In the genomic region with DNA sequence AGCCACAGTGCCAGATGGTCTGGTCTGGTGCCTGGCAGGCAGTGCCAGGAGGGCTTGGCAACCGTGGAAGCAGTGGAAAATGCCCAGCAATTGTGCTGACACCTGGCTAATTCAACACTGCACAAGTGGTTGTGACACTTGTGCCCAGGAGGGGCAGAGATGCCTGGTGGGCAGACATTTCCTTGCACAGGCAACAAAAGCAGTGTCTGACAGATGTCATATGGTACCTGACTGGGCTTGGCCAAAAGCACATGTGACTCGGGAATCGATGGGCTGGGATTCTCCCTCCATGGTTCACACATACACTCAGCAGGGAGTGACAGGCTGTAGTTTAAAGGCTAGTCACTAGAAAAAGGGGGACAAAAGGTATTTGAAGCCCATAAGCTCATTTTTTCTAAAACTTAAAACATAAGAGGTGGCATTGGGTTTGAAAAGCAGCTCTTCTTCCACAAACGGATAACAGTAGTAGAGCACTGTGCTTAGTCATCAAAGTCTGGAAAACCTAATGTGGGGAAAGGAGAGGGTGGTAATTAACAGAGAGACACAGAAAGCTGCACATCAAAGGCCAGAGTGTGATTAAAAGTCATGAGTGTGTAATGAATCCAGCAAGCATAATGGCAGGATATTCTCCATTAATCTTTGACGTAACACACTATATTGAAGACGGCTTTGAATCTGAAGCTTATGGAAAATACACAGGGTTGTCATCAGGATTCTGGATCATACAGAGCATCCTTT, we compare ENCODE assay signal across 11 mouse cellular contexts.
DNase-seq lines count a peak whose midpoint lies in the region; ATAC-seq and TF ChIP-seq lines count a peak whose summit lies in the region.
"Had no signal": no experiment of that assay in that cellular context is flagged by ENCODE, and none has a peak within 500 bp of the region (broad histone marks: within the 10 kb centered on the region; RNA-seq: fewer than 3 reads in every experiment).

No protein-coding gene starts in this region.

- no peaks in the 10 kb centered on the region for H3K36me3 ChIP-seq in neural tube, embryonic 11.5 days (ENCODE audit: control insufficient read depth, insufficient read depth, low read length)
- H3K36me3 ChIP-seq in hindbrain, postnatal 0 days (ENCODE audit: insufficient read depth, low read length): no peaks in the 10 kb centered on the region
- no peaks in the 10 kb centered on the region for H3K36me3 ChIP-seq in neural tube, embryonic 13.5 days

- H3K27ac ChIP-seq in neural tube, embryonic 11.5 days (ENCODE audit: low read depth, low read length): no peak overlapping the region
- H3K27ac ChIP-seq in hindbrain, postnatal 0 days: no peak overlapping the region
- peak overlapping the region; percentile 20 for H3K27ac ChIP-seq in neural tube, embryonic 13.5 days (replicated peaks)
- H3K27ac ChIP-seq: liver, embryonic 14.5 days had no signal

- no peaks in the 10 kb centered on the region for H3K4me1 ChIP-seq in neural tube, embryonic 11.5 days (ENCODE audit: control insufficient read depth, insufficient read depth, low read length)
- no peaks in the 10 kb centered on the region for H3K4me1 ChIP-seq in hindbrain, postnatal 0 days (ENCODE audit: insufficient read depth, low read length)
- peaks cover 12% of the 10 kb centered on the region for H3K4me1 ChIP-seq in neural tube, embryonic 13.5 days (replicated peaks)

- H3K9me3 ChIP-seq in neural tube, embryonic 11.5 days (ENCODE audit: control insufficient read depth, low read length): no peaks in the 10 kb centered on the region
- H3K9me3 ChIP-seq in hindbrain, postnatal 0 days (ENCODE audit: low read length): no peaks in the 10 kb centered on the region
- no peaks in the 10 kb centered on the region for H3K9me3 ChIP-seq in neural tube, embryonic 13.5 days

- 59% methylated on average over 6 of the region's 6 CpGs for WGBS in neural tube, embryonic 11.5 days
- 25% methylated on average over 6 of the region's 6 CpGs for WGBS in hindbrain, postnatal 0 days
- 31% methylated on average over 6 of the region's 6 CpGs for WGBS in neural tube, embryonic 13.5 days

- TF ChIP-seq CTCF in hindbrain, postnatal 0 days (IDR thresholded peaks at IDR 0.05; ENCODE audit: low read depth): peak; percentile 39

- DNase-seq in neural tube, embryonic 11.5 days (ENCODE audit: low spot score): peak; percentile 10
- DNase-seq in neural tube, embryonic 10.5 days (ENCODE audit: extremely low spot score, low spot score): no peak
- DNase-seq in cerebellum, postnatal 25 days: peak; percentile 93
- peak; percentile 82 for DNase-seq in hindbrain, postnatal 0 days (ENCODE audit: low spot score)
- DNase-seq in frontal cortex, postnatal 25 days (ENCODE audit: low spot score in 2 of 2): no peak
- DNase-seq in left cerebral cortex, adult 8-10 months (ENCODE audit: low spot score in 2 of 2): no peak
- DNase-seq in ovary, postnatal 14 days (ENCODE audit: low spot score): no peak
- DNase-seq: heart, postnatal 4 days; thymus, postnatal 14 days had no signal

- no peaks in the 10 kb centered on the region for H3K27me3 ChIP-seq in neural tube, embryonic 11.5 days (ENCODE audit: control insufficient read depth, insufficient read depth, low read length)
- no peaks in the 10 kb centered on the region for H3K27me3 ChIP-seq in hindbrain, postnatal 0 days (ENCODE audit: insufficient read depth, low read length)
- H3K27me3 ChIP-seq in neural tube, embryonic 13.5 days: no peaks in the 10 kb centered on the region

- peak; percentile 77 for ATAC-seq in neural tube, embryonic 11.5 days (ENCODE audit: insufficient read depth, low FRiP score, low TSS enrichment)
- ATAC-seq in hindbrain, postnatal 0 days: peak; percentile 96
- peak; percentile 94 for ATAC-seq in neural tube, embryonic 13.5 days (ENCODE audit: low read depth)

- H3K9ac ChIP-seq in neural tube, embryonic 11.5 days (ENCODE audit: low read length): no peak overlapping the region
- H3K9ac ChIP-seq in hindbrain, postnatal 0 days (replicated peaks; ENCODE audit: low read length): no peak overlapping the region
- H3K9ac ChIP-seq in neural tube, embryonic 13.5 days: no peak overlapping the region
- H3K9ac ChIP-seq: liver, embryonic 14.5 days had no signal

- H3K4me3 ChIP-seq in neural tube, embryonic 11.5 days (ENCODE audit: low read depth, low read length): no peak overlapping the region
- H3K4me3 ChIP-seq in hindbrain, postnatal 0 days (ENCODE audit: low read length): no peak overlapping the region
- no peak overlapping the region for H3K4me3 ChIP-seq in neural tube, embryonic 13.5 days

- H3K4me2 ChIP-seq in neural tube, embryonic 11.5 days (ENCODE audit: low read depth): no peak overlapping the region
- H3K4me2 ChIP-seq in hindbrain, postnatal 0 days (ENCODE audit: low read depth, low read length): no peak overlapping the region
- H3K4me2 ChIP-seq in neural tube, embryonic 13.5 days: peak overlapping the region; percentile 4; the same call in 1 of the 2 replicates

Comparison
In these comparisons a context has a peak if more than half of its experiments do, and no peak if none do; other contexts are left out.
1. DNase-seq: peak in neural tube, embryonic 11.5 days (single experiment), cerebellum, postnatal 25 days (2 of 2) and hindbrain, postnatal 0 days (single experiment); none in neural tube, embryonic 10.5 days (single experiment), frontal cortex, postnatal 25 days (0 of 2), left cerebral cortex, adult 8-10 months (0 of 2) and ovary, postnatal 14 days (single experiment).
2. Peak in every context shown above with its lines, with median percentiles within 50 percentile points of each other: ATAC-seq.